Mouse (Mus musculus) hindbrain, embryonic 16.5 days (tissue): Measurements from ENCODE around the gene Nfix. TPM values are rescaled to one million over a fixed set of nuclear protein-coding genes. Genes with fewer than 3 reads are reported as not detected.

Source experiments
- ATAC-seq: fragments of 200-750 bp; cut with Nextera tagmentation; 2 replicates; pipeline ENCODE4 v1.8.0; 2017; ENCODE audit warnings: moderate TSS enrichment, moderate library complexity
- H3K27ac ChIP-seq: fragments of 300-500 bp; sonication (generic); 2 replicates; pipeline ENCODE4 v1.5.1; 2014; ENCODE audit warnings: low read depth, mild to moderate bottlenecking, control low read depth, low read length, moderate library complexity
- H3K27me3 ChIP-seq: fragments of 300-500 bp; sonication (generic); replicated peaks from 2 replicates; pipeline ENCODE4 v1.6.1; 2014; ENCODE audit warnings: low read length; ENCODE audit not compliant: control insufficient read depth, insufficient read depth
- H3K36me3 ChIP-seq: fragments of 300-500 bp; sonication (generic); 2 replicates; pipeline ENCODE4 v1.6.1; 2014; ENCODE audit warnings: mild to moderate bottlenecking, low read length, moderate library complexity, mixed read lengths; ENCODE audit not compliant: control insufficient read depth, insufficient read depth
- H3K4me1 ChIP-seq: fragments of 300-500 bp; sonication (generic); 2 replicates; pipeline ENCODE4 v1.6.1; 2014; ENCODE audit warnings: low read depth, low read length; ENCODE audit not compliant: control insufficient read depth, insufficient read depth
- H3K4me2 ChIP-seq: fragments of 300-500 bp; sonication (generic); 2 replicates; pipeline ENCODE4 v1.6.1; 2014; ENCODE audit warnings: mild to moderate bottlenecking, low read length, control low read depth, moderate library complexity
- H3K4me3 ChIP-seq: fragments of 300-500 bp; sonication (generic); 2 replicates; pipeline ENCODE4 v1.5.1; 2014; ENCODE audit warnings: mild to moderate bottlenecking, low read length, control low read depth, moderate library complexity
- H3K9ac ChIP-seq: fragments of 300-500 bp; sonication (generic); 2 replicates; pipeline ENCODE4 v1.6.1; 2014; ENCODE audit warnings: low read depth, mild to moderate bottlenecking, control low read depth, low read length, moderate library complexity
- H3K9me3 ChIP-seq: fragments of 300-500 bp; sonication (generic); 2 replicates; pipeline ENCODE4 v1.6.1; 2014; ENCODE audit warnings: mild to moderate bottlenecking, low read length, moderate library complexity; ENCODE audit not compliant: control insufficient read depth
- WGBS: fragments of 180-500 bp; shearing (Covaris S2); extraction: QIAGEN DNeasy Blood & Tissue Kit; methylation state at CpG from one replicate; pipeline ENCODE4 v1.1.7; 2014; 5-methylcytosine and 5-hydroxymethylcytosine counted together
- polyA plus RNA-seq: library from polyadenylated mRNA; unstranded; fragments of >200 nt; fragmentation: Nextera tagmentation; extraction: Ambion mirVana; gene quantifications from 2 replicates; pipeline ENCODE4 v1.2.1, GENCODE M21; 2015

Nfix gene
- polyA plus RNA-seq, 1 experiment from 2014 or later: 109 TPM

DNA sequence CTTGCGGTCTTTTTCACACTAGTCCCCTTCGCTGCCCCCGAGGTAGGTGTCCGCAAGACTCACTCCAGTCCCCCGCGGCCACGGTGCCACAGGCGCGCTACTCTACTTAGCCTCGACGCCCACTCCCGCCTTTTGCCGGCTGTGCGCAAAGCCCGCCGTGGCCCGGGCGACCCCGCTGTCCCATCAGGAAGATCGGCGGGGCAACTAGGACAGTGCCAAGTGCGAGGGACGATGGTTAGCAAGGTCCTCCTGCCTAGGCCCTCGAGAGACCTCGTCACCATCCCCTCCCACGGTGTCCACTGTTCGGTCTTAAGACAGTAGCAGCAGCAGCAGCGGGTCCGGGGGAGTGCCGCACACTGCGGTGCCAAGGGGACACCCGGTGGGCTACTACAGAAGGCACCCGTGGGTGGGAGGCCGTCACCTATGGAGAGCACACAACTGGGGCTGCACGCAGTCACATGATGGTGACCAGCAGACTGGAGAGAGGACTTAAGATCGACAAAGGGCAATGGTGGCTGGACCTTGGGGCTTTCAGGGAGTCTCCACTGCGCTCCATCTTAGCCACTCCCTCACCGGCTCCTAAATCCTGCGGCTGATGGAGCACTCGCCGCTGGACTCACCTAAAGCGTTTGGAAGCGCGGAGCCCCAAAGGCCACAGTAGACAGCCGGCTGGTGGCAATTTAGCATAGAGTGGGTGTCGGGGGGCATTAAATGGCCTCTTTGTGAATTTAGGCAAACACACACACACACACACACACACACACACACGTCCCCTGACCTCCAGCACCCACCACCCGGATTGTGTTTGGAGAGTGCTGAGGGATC, 15.3 kb downstream of the Nfix start:
- H3K4me3 ChIP-seq: peak overlapping the region; percentile 27
- H3K9me3 ChIP-seq: no peaks in the 10 kb centered on the region
- peaks cover 64% of the 10 kb centered on the region for H3K4me1 ChIP-seq
- H3K4me2 ChIP-seq: peak overlapping the region; percentile 47
- no peak for ATAC-seq
- H3K9ac ChIP-seq: peak overlapping the region; percentile 59
- no peaks in the 10 kb centered on the region for H3K36me3 ChIP-seq
- peaks cover 32% of the 10 kb centered on the region for H3K27me3 ChIP-seq
- H3K27ac ChIP-seq: no peak overlapping the region
- WGBS: 4% methylated on average over 48 of the region's 48 CpGs

DNA sequence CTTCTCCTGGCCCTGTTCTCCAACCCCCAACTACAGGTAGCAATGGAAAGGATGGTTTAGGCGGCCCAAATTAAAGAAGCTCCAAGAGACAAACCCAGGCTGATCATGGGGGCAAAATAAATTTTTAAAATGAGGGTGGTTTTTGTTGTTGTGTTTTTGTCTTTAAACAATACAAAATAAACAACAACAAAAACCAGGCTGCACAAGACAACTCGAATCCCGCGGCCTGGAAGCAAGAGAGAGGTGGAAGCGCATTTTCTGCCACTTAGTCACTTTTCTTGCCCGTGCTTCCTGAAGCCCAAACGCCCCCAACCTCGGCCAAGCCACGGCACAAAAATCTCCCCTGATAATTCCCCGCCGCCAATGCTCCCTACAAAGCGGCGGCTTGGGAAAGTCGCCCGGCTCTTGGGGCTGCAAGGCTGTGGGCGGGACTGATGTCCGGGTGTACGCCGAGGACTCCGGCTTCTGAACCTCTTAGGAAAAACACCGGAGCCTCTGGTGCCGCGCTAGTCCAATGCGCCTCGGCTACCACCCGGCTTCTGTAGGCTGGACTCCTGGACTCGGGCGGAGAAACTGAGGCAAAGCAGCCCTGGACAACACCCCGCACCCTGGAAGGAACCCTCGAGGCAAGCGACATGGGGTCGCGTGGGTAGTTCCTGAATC, 16.1 kb downstream of the Nfix start:
- H3K27ac ChIP-seq: no peak overlapping the region
- 3% methylated on average over 30 of the region's 33 CpGs for WGBS
- no peaks in the 10 kb centered on the region for H3K36me3 ChIP-seq
- H3K9me3 ChIP-seq: no peaks in the 10 kb centered on the region
- peak overlapping the region; percentile 27 for H3K4me3 ChIP-seq
- H3K27me3 ChIP-seq: peaks cover 32% of the 10 kb centered on the region
- H3K4me2 ChIP-seq: peak overlapping the region; percentile 47
- peaks cover 61% of the 10 kb centered on the region for H3K4me1 ChIP-seq
- ATAC-seq: no peak
- peak overlapping the region; percentile 59 for H3K9ac ChIP-seq

DNA sequence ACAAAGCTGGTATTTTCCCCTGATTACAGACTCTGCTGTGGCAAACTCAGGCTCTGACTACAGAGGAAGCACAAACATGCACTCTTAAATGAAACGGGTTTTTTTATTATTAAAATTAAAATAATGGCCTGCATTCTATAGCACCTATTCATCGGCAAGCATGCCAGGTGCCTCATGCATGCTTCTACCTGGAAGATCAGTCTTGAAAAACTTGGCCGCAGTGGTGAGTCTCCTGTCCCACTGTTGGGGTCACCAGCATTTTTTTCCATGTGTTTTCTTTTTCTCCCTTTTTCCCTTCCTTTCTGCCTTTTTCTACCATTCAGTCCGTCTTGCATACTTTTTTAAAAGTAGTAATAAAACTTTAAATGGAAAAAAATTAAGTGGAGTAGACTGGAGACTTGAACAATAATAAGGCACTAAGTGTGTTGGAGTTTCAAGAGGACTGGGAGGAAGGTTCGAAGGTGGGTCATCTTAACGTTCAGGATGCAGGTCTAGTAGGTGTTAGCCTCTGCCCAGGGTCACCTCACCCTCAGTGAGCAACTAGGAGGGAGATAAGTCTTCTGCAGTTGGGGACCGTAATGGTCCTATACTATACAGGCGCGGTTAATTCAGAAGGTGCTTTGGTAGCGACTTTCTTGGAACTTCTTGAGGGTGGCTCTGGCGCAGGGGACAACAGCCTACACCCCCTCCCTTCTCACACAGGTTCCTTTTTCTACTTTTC, 16.8 kb downstream of the Nfix start:
- H3K4me2 ChIP-seq: peak overlapping the region; percentile 47; the same call in 1 of the 2 replicates
- peaks cover 29% of the 10 kb centered on the region for H3K27me3 ChIP-seq
- no peak overlapping the region for H3K27ac ChIP-seq
- H3K9me3 ChIP-seq: no peaks in the 10 kb centered on the region
- H3K36me3 ChIP-seq: no peaks in the 10 kb centered on the region
- peaks cover 60% of the 10 kb centered on the region for H3K4me1 ChIP-seq
- no peak overlapping the region for H3K4me3 ChIP-seq
- no peak for ATAC-seq
- 0 out of 2 replicates have a peak overlapping the region, but pooled peaks have one; percentile 59 for H3K9ac ChIP-seq
- 23% methylated on average over 11 of the region's 11 CpGs for WGBS

DNA sequence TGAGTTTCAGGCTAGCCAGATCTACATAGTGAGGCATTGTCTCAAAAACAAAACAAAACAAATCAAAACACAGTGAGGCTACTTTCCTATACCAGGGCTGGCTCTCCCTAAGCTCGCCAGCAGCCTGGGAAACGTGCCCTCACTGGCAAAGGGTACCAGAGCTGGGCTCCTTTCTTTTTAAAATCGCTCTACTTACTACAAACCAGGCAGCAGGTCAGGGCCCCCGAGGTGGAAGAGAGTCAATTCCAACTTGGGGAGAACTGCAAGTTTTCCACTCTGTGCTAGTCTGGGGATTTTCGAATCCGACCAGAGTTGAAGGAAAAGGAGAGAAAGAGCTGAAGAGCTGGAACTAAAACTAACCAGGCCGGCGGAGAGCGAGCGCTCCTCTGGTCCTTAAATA, 17.5 kb downstream of the Nfix start:
- Histone ChIP-seq H3K27ac (peak overlapping the region; percentile 58; the same call in 1 of the 2 replicates), H3K9me3 (no peaks in the 10 kb centered on the region), H3K9ac (no peak overlapping the region), H3K36me3 (no peaks in the 10 kb centered on the region), H3K4me1 (peaks cover 54% of the 10 kb centered on the region), H3K4me2 (no peak overlapping the region), H3K27me3 (peaks cover 30% of the 10 kb centered on the region), H3K4me3 (no peak overlapping the region)
- 19% methylated on average over 10 of the region's 10 CpGs for WGBS
- ATAC-seq: no peak

DNA sequence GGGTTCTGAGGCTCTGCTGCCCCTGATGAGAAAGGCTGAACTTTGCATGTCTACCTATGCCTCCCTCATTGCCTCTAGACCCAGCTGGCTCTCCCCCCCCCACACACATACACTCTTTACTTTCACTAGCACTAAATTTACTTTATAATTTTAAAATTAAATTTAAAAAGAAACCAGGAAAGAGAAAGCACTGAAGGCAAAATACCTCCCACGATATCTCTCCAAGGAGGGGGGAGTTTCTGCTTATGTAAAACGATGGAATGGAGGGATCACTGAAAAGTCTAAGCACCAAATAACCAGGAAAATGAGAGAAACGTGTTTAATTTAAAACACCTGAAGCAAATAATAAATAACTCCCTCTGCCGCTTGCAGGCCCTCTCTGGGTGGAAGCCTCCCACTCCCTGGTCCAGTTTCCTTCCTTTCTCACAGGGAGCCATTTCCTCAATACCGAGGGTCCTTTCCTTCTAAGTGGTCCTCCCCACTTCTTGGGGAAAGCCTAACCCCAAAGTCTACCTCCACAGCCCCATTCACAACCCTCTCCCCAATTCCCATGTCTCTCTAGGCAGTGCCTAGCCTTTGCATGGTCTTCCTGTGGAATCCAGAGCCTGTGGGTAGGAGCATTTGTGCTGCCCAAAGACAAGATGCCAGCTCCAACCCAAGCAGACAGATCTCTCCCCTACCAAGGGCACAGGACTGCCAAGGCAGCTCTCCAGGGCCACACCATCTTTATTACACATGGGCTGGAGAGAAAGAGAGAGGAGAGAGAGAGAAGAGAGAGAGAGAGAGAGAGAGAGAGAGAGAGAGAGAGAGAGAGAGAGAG, 18.2 kb downstream of the Nfix start:
- peaks cover 32% of the 10 kb centered on the region for H3K27me3 ChIP-seq
- ATAC-seq: no peak
- no peak overlapping the region for H3K9ac ChIP-seq
- peaks cover 49% of the 10 kb centered on the region for H3K4me1 ChIP-seq
- H3K36me3 ChIP-seq: no peaks in the 10 kb centered on the region
- WGBS: 26% methylated on average over 5 of the region's 5 CpGs
- H3K4me3 ChIP-seq: no peak overlapping the region
- peak overlapping the region; percentile 58; the same call in 1 of the 2 replicates for H3K27ac ChIP-seq
- H3K9me3 ChIP-seq: no peaks in the 10 kb centered on the region
- H3K4me2 ChIP-seq: no peak overlapping the region

DNA sequence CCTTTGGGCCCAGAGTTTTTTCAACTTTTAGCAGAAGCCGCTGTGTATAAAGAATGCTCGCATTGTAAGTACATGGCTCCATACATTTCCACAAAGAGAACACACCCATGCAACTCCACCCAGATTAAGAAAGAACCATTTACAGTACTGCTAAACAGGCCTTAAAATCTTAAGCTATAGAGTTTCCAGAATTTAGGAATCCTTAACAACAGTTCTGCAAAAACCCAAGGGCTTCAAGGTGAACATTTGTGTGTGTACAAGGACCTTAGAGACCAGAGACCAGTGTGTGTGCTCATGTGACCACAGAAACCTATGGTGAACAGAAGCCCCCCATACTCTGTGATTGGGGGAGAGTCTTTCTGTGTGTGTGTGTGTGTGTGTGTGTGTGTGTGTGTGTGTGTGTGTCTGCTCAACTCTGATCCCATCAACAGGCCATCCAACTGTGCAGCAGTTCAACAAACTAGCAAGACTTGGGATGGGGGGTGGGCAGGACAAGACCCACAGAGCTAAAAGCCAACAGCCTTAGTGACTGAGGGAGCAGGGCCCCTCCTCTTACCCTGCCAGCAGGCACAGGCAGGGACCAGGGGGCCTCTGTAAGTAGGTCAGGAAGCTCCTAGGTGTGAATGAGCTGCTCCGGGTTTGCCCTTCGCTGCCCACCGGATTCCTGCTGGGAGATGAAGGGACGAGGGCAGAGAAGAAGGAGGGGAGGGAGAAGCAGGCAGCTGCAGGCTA, 19.0 kb downstream of the Nfix start:
- no peak overlapping the region for H3K4me2 ChIP-seq
- H3K27ac ChIP-seq: peak overlapping the region; percentile 51; the same call in 1 of the 2 replicates
- WGBS: 15% methylated on average over 6 of the region's 6 CpGs
- H3K4me3 ChIP-seq: no peak overlapping the region
- no peaks in the 10 kb centered on the region for H3K36me3 ChIP-seq
- H3K27me3 ChIP-seq: peaks cover 26% of the 10 kb centered on the region
- no peak overlapping the region for H3K9ac ChIP-seq
- peaks cover 42% of the 10 kb centered on the region for H3K4me1 ChIP-seq
- no peaks in the 10 kb centered on the region for H3K9me3 ChIP-seq
- no peak for ATAC-seq

DNA sequence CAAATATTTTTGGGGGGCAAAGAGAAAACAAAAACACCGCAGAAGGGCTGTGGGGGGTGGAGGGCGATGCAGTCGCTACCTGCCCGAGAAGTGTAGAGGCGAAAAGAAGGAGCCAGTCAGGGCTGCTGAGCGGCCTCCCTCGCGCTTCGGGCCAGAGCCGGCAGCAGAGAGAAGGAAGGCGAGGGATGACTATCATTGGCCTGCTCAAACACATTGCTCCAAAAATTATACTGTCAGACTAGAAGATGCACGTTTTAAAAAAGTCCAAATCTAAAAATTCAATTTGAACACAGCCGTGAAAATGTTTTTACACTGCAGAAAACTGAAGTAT, 20.0 kb downstream of the Nfix start:
- Histone ChIP-seq H3K4me2 (peak overlapping the region; percentile 39), H3K4me1 (peaks cover 42% of the 10 kb centered on the region)

More for the DNA sequence above, 20.0 kb downstream of the Nfix start:
- Histone ChIP-seq H3K9me3 (no peaks in the 10 kb centered on the region), H3K9ac (0 out of 2 replicates have a peak overlapping the region, but pooled peaks have one; percentile 11), H3K36me3 (no peaks in the 10 kb centered on the region), H3K27me3 (peaks cover 26% of the 10 kb centered on the region), H3K27ac (peak overlapping the region; percentile 55), H3K4me3 (no peak overlapping the region)
- no peak for ATAC-seq
- 7% methylated on average over 13 of the region's 13 CpGs for WGBS
